Mouse (Mus musculus): ENCODE data around the gene Spry1. TPM values are rescaled to one million over a fixed set of nuclear protein-coding genes. Genes with fewer than 3 reads are reported as not detected.

Gene Spry1
- total RNA-seq, 2 experiments from 2014 or later = 20.4 to 24.4 TPM

DNA sequence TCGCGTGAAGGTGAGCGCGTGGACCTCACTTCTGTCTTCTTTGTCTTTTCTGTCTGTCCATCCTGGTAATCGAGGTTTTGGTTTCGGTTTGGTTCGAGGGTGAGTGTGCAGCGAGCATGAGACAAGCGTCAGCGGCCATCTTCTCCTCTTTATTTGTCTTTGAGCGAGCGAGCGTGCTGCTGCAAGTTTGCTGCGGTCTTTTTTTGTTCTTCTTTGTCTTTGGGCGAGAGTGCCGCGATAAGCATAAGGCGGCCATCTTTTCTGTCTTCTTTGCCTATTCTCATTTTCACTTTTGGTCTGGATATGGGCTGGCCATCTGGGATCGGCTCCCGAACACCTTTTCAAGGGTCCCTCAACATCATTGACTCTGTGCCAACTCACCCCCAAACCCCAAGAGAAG is 29.4 kb downstream of the Spry1 start:
- DNase-seq (ENCODE audit: low spot score in 2 of 2) = no peak

DNA sequence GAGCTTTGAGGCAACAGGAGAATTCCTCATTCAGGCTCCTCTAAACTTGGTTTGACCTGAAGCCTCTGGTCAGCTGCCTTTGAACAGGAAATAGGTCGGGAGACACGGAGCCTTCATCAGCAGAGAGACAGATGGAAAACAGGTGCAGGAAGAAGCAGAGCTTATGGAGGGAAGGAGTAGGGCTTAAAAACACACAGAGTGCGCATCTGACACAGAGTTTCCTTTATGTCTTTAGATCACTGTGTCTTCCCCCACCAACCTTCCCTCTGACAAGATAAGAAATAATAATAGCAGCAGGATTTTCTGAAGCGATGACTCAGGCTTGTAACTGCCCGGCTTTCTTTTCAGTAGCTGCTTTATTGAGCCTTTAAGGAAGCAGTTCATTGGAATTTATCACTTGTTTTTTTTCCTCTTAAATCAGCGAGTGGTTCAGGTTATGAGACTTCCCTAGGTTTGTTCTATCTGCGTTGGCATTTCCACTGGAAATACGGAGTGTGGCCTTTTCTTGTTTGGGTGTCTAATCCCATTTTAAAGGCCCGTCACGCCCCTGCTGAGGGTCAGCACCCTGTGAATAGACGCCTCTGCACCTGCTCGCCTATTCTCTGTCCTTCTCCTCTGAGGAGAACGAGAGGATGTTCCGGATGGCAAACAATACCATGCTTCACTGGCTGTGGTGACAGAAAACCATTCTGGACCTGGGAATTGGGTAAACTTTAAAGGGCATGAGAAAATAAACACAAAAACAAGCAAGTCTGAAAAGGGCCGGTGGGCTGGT is 32.7 kb downstream of the Spry1 start:
- DNase-seq (ENCODE audit: low spot score in 2 of 2) = no peak

DNA sequence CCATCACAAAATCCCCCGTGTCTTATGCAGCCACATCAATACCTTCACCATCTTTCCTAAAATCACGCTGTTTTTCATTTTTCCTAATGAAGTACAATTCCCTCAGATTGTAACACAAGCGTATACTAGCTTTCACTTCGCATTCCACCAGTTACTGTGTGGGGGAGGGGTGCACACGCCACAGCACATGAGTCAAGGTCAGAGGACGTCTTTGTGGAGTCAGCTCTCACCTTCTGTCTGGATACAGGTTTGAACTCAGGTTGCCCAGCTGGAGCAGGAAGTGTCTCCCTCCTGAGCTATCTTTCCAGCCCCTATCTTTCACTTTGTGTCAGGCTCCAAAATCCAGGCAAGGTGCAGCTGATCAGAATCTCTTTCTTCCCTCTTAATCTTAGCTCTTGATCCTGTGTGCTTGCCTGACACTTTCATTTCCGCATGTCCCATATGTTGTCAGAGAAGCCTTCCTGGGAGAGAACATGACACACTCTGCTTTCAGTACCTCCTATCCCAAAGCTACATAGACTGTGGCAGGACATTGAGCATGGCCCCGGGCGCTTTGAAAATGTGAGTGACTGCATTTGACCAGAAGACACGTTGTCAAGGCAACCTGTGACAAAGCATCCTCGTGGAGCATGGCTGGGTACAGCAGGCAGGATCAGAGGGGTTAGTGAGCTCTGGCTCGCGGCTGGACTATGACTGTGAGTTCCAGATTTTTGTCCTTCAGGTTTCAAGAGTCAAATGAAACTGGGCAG is 33.9 kb downstream of the Spry1 start:
- no peak for DNase-seq (ENCODE audit: low spot score in 2 of 2)

DNA sequence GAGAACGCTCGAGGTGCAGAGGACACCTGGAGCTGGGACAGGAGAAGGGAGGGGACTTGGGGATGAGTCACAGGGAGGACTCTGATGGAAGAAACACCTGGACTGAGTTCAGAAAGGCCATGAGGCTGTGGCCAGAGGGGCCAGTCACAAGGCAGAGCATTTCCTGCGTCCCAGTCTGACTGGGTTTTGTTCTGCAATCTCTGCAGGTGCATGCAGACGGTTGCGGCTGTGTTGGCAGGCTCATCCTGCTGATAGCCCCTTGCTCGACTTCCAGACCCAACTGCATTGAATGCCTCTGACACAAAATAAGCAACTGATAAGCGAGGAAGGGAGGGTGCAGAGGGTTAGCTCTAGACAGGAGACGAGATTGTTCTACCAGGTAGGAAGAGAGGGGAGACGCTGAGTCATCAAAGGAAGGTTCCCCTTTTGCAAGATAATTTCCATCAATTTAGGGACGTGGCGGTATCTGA is 35.3 kb downstream of the Spry1 start:
- DNase-seq (ENCODE audit: low spot score in 2 of 2) = no peak

DNA sequence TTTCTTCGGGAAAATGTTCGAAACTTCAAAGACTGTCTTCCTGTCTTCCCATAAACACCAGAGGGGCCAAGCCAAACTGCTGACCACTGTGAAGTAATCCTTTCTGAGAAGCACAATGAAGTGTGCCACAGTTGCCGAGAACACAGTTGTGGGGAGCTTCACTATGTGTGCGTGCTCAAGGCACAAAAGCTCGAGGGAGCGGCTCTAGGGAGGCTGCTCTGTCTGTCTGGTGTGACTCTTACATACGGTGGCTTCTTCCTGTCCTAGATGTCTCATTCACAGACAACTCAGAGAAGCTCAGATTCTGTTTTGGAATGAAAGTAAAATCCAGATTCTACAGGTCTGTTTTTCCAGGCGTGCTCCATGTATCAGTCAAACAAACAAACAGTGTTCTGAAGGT is 36.5 kb downstream of the Spry1 start:
- no peak for DNase-seq (ENCODE audit: low spot score in 2 of 2)

DNA sequence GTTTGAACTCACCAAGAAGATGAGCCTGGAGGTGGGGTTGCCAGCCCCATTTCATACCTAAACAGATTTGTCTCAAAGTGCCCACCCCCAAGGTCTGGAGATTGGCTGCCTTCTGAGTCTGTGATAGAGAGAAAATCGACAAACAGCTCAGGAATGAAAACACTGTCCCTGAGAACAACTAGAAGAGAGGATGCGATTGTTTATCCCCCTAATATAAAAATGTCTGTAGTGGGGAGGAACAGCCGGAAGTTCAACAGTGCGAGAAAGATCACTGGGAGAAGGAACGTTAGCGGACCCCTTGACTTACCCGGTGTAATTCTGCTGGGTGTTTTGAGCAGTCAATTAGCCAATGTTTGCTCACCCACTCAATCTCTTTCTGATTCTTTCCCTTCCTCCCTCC is 46.5 kb downstream of the Spry1 start:
- DNase-seq (ENCODE audit: low spot score in 2 of 2) = no peak

DNA sequence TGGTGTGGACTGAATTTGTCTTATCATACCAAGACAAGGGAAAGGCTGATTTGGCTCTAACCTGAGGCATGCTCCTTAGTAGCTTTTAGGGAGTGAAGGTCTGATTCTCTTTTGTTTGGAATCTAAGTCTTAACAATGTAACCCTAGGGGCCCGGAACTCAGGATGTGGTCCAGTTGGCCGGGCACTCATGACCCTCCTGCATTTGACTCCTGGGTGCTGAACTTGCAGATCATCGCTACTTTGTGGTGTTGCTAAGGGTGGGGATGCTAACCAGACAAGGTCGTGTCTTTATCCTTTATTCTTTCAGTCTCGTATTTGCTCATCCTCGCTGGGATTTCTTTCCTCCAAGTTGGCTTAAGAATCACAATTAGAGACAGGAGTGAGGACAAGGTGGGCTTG is 47.0 kb downstream of the Spry1 start:
- no peak for DNase-seq (ENCODE audit: low spot score in 2 of 2)

DNA sequence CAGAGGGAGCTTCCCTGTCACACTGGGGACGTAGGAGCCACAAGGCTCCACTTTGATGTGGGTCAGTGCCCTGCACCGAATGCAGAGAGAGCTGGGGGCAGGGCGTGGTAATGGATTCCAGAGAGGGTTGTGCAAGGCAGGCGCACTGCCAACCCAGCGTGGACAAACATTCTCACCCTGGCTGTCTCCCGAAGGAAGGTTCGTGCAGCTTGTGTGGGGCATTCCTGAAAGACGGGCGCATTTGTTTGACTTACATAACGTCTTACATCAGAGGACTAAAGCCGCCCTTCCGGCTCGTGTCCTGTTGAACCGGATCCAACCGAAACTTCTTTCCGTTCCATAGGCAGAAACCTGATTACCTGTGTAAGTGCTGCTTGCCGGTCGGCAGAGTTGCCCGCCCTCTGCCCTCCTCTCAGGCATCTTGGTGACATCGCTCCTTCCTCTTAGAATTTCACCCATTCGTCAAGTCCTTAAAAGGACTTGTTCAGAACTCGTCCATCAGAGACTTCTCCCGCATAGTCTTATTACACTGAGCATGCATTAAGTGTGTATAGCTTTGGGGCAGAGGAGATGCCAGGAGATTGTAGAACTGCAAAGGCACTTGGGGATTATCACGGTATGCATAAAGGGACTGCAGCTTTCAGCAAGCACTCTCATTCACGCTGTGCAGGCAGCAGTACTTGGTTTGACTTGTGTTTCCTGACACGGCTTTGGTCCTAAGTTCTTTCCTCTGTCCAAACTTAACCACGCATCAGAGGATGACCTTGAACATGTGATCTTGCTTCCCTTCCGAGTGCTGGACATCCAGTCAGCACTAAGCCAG is 47.6 kb downstream of the Spry1 start:
- peak; percentile 37 to 64 for DNase-seq (ENCODE audit: low spot score in 2 of 2)

DNA sequence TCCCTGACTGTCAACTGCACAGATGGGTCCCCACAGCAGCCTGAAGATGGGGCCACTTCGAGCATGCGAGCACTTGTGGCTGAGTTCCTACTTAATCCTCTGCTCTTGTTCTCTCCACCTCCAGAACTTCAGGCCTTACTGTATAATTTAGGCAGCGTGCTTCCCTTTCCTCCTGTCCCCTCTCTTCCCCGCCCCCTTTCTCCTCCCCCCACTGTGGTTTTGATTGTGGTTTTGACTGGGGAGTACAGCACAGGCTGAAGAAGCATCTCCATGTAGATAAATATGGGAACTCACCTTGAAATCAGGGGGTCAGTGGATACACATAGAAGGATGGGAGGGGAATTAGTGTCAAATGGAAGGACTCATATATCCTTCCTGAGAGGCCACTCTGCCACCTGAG is 53.2 kb downstream of the Spry1 start:
- DNase-seq (ENCODE audit: low spot score in 2 of 2) = no peak

DNA sequence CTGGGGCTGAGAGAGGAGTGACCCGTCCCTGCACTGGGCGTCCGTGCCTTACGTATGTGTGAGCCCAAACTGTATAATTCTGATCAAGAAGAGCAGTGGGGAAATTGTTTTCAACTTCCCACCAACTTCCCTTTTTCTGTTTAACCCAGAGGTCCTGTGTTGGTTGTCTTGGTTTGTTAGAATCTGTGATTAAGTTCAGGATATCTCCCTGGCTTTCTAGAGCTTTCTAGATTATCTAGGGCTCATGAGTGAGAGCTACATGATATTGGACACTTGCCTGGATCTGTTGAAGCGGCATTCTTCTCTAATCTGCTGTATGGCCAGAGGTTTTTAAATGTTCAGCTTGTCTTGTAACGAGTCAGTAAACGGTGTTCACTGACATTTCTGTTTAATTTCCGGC is 53.8 kb downstream of the Spry1 start:
- no peak for DNase-seq (ENCODE audit: low spot score in 2 of 2)

Other genes with a start within 250 kb of the Spry1 start
- 10 to 100 TPM; 43.6 to 51.2 TPM for gene Spata5, start 220.1 kb upstream of the Spry1 start, total RNA-seq (2021)
- gene Nudt6, start 219.7 kb upstream of the Spry1 start, total RNA-seq (2021) = 10 to 100 TPM; 15.9 to 18.8 TPM
- 1 to 10 TPM in 1 of 2 experiments, under 1 TPM in 1; 0.30 to 1.7 TPM for gene Gm5148, start 84.5 kb downstream of the Spry1 start, total RNA-seq (2021)